Mouse (Mus musculus): ENCODE results near the gene Fas. TPM values are rescaled to one million over a fixed set of nuclear protein-coding genes. Genes with fewer than 3 reads are reported as not detected.

Fas gene
- polyA plus RNA-seq, 1 experiment from 2014 or later, result 10.6 TPM

GRCm38 (mm10) chr19:34369551-34369950, 79.1 kb downstream of the Fas start:
- Histone ChIP-seq H3K36me3 (ENCODE audit: inconsistent target) (no peaks in the 10 kb centered on the region), H3K4me3 (ENCODE audit: inconsistent target) (no peak overlapping the region), H3K79me2 (ENCODE audit: inconsistent target) (no peaks in the 10 kb centered on the region), H3K27ac (no peak overlapping the region)
- WGBS (ENCODE audit: missing documents), result 57% methylated on average over 1 of the region's 1 CpGs

- Histone ChIP-seq H3K79me2 (ENCODE audit: inconsistent target) (no peaks in the 10 kb centered on the region), H3K4me3 (ENCODE audit: inconsistent target) (no peak overlapping the region)
- WGBS (ENCODE audit: missing documents), result 51% methylated on average over 3 of the region's 3 CpGs
These were observed 79.9 kb downstream of the Fas start for GRCm38 (mm10) chr19:34370397-34370796.

More at GRCm38 (mm10) chr19:34370397-34370796, 79.9 kb downstream of the Fas start:
- Histone ChIP-seq H3K27ac (no peak overlapping the region), H3K36me3 (ENCODE audit: inconsistent target) (no peaks in the 10 kb centered on the region)

Other genes with a start within 250 kb of the Fas start
- 0.91 to 3.6 TPM (median 1.8 TPM) in 3 replicates for gene Lipn, start 223.3 kb upstream of the Fas start, polyA plus RNA-seq (2018)
- not detected in 3 replicates for gene Lipm, start 189.7 kb upstream of the Fas start, polyA plus RNA-seq (2018)
- 0.07 TPM in 1 of 3 replicates, not detected in the others for gene Ankrd22, start 124.6 kb upstream of the Fas start, polyA plus RNA-seq (2018)
- 17.9 to 23.8 TPM (median 22.2 TPM) in 3 replicates for gene Stambpl1, start 98.4 kb upstream of the Fas start, polyA plus RNA-seq (2018)
- gene Acta2, start 35.1 kb upstream of the Fas start, polyA plus RNA-seq (2018), result 0.52 to 1.4 TPM (median 0.52 TPM) in 3 replicates
- 1.2 to 3.1 TPM in 2 of 3 replicates, not detected in the other for gene Ch25h, start 184.5 kb downstream of the Fas start, polyA plus RNA-seq (2018)
- 951 to 1,428 TPM (median 1,047 TPM) in 3 replicates for gene Lipa, start 236.8 kb downstream of the Fas start, polyA plus RNA-seq (2018)

Measured in macrophage (primary cell).